Mouse (Mus musculus): ENCODE results near the gene Cpne5. TPM values are rescaled to one million over a fixed set of nuclear protein-coding genes. Genes with fewer than 3 reads are reported as not detected.
"Not testable (repeated sequence)": the region's sequence is repeated elsewhere in the genome, so short reads cannot be mapped to it uniquely, and the experiment has no call there.

Gene Cpne5
- polyA plus RNA-seq, 1 experiment: not detected

GRCm38 (mm10) chr17:29268682-29269348 is 30.8 kb upstream of the Cpne5 start, which contains the start of gene BC004004:
Gene BC004004, plus strand, starts transcription at chr17:29268788.
- Histone ChIP-seq H3K27ac (ENCODE audit: insufficient read depth, low read depth, low read length) (peak within 1 kb of the TSS; percentile 23; the same call in 1 of the 2 replicates), H3K4me3 (ENCODE audit: insufficient read depth, low read depth, low read length) (peak within 1 kb of the TSS; percentile 91), H3K4me1 (ENCODE audit: control insufficient read depth, insufficient read depth, low read length) (peaks cover 7% of the 10 kb centered on the region)
- under 1% methylated on average over 61 of the region's 63 CpGs for WGBS
- TF ChIP-seq POLR2A (IDR thresholded peaks at IDR 0.05; ENCODE audit: insufficient read depth, low read depth, low read length) (peak; percentile 63), CTCF (IDR thresholded peaks at IDR 0.05; ENCODE audit: insufficient read depth, low read depth, low read length) (peak; percentile 60)

GRCm38 (mm10) chr17:29267931-29268681 is 30.1 kb upstream of the Cpne5 start:
- H3K27ac ChIP-seq (ENCODE audit: insufficient read depth, low read depth, low read length): no peak overlapping the region
- TF ChIP-seq POLR2A (IDR thresholded peaks at IDR 0.05; ENCODE audit: insufficient read depth, low read depth, low read length) (no peak), CTCF (IDR thresholded peaks at IDR 0.05; ENCODE audit: insufficient read depth, low read depth, low read length) (no peak)
- WGBS: 51% methylated on average over 6 of the region's 6 CpGs
- H3K4me3 ChIP-seq (ENCODE audit: insufficient read depth, low read depth, low read length): no peak overlapping the region
- H3K4me1 ChIP-seq (ENCODE audit: control insufficient read depth, insufficient read depth, low read length): peaks cover 6% of the 10 kb centered on the region; the same call in 1 of the 2 replicates

DNA sequence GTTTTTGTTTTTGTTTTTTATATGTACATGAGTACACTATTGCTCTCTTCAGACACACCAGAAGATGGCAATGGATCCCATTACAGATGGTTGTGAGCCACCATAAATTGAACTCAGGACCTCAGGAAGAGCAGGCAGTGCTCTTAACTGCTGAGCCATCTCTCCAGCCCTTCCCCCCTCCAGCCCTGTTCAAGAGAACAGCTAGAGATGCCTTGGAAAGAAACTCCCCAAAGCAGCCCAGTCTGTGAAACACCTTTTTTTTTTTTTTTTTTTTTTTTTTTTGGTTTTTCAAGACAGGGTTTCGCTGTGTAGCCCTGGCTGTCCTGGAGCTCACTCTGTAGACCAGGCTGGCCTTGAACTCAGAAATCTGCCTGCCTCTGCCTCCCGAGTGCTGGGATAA is 29.1 kb upstream of the Cpne5 start:
- WGBS: 87% methylated on average over 2 of the region's 2 CpGs
- not testable (repeated sequence) for H3K4me3 ChIP-seq (ENCODE audit: insufficient read depth, low read depth, low read length); H3K27ac ChIP-seq (ENCODE audit: insufficient read depth, low read depth, low read length)
- peaks cover 10% of the 10 kb centered on the region; the same call in 1 of the 2 replicates for H3K4me1 ChIP-seq (ENCODE audit: control insufficient read depth, insufficient read depth, low read length)

GRCm38 (mm10) chr17:29264760-29265159 is 26.8 kb upstream of the Cpne5 start:
- no peak overlapping the region for H3K27ac ChIP-seq (ENCODE audit: insufficient read depth, low read depth, low read length)
- 56% methylated on average over 5 of the region's 5 CpGs for WGBS
- H3K4me3 ChIP-seq (ENCODE audit: insufficient read depth, low read depth, low read length): no peak overlapping the region
- peaks cover 23% of the 10 kb centered on the region; the same call in 1 of the 2 replicates for H3K4me1 ChIP-seq (ENCODE audit: control insufficient read depth, insufficient read depth, low read length)
- no peak for TF ChIP-seq CTCF (IDR thresholded peaks at IDR 0.05; ENCODE audit: insufficient read depth, low read depth, low read length)
- no peak for TF ChIP-seq POLR2A (IDR thresholded peaks at IDR 0.05; ENCODE audit: insufficient read depth, low read depth, low read length)

DNA sequence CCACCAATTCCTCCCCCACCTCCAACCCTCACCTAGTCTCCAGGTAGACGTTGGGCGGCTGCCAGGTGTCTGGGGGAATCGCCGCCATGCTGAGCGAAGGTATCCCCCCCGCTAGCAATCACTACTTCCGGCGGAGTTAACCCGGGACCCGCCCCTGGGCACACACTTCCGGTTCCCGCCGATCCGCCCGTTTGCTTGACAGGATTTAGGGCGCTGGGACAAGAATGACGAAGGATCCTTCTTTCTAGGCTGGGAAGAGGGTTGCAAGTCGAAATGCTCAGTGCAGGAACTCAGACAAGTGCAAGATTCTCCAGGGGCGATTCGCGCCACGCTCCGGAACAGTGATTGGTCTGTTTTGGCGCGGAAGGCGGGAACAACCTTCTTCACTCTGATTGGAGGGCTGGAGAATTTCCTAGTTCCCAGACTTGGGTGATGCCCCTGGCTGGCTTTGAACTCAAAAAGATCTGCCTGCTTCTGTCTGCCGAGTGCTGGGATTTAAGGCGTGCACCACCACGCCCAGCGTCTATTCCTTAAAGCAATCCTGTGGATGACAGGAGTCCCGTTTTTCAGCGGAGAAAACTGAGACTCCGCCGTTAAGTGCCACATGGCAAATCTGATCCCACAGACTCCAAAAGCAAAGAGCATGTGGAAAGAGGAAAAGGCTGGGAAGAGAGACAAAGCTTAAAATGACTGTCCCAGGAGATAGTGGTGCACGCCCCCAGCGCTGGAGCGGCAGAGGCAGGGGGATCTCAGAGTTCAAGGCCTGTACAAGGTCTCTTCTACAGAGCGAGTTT is 26.1 kb upstream of the Cpne5 start, which contains the start of gene Ppil1:
Ppil1 (minus strand) TSS at position 347 of the 794 bp plus-strand sequence.
- 7% methylated on average over 38 of the region's 38 CpGs for WGBS
- Histone ChIP-seq H3K4me3 (ENCODE audit: insufficient read depth, low read depth, low read length) (peak within 1 kb of the TSS; percentile 92), H3K4me1 (ENCODE audit: control insufficient read depth, insufficient read depth, low read length) (peaks cover 22% of the 10 kb centered on the region; the same call in 1 of the 2 replicates), H3K27ac (ENCODE audit: insufficient read depth, low read depth, low read length) (peak within 1 kb of the TSS; percentile 87)
- TF ChIP-seq CTCF (IDR thresholded peaks at IDR 0.05; ENCODE audit: insufficient read depth, low read depth, low read length) (no peak), POLR2A (IDR thresholded peaks at IDR 0.05; ENCODE audit: insufficient read depth, low read depth, low read length) (peak; percentile 60)

- H3K4me3 ChIP-seq (ENCODE audit: insufficient read depth, low read depth, low read length): peak overlapping the region; percentile 92
- peak overlapping the region; percentile 87; the same call in 1 of the 2 replicates for H3K27ac ChIP-seq (ENCODE audit: insufficient read depth, low read depth, low read length)
- WGBS: under 1% methylated on average over 14 of the region's 14 CpGs
- peaks cover 24% of the 10 kb centered on the region for H3K4me1 ChIP-seq (ENCODE audit: control insufficient read depth, insufficient read depth, low read length)
- TF ChIP-seq CTCF (IDR thresholded peaks at IDR 0.05; ENCODE audit: insufficient read depth, low read depth, low read length) (no peak), POLR2A (IDR thresholded peaks at IDR 0.05; ENCODE audit: insufficient read depth, low read depth, low read length) (no peak)
These were observed 25.4 kb upstream of the Cpne5 start for GRCm38 (mm10) chr17:29263417-29263816.

GRCm38 (mm10) chr17:29262259-29262649 is 24.3 kb upstream of the Cpne5 start:
- no peak overlapping the region for H3K4me3 ChIP-seq (ENCODE audit: insufficient read depth, low read depth, low read length)
- 35% methylated on average over 2 of the region's 2 CpGs for WGBS
- H3K27ac ChIP-seq (ENCODE audit: insufficient read depth, low read depth, low read length): no peak overlapping the region
- peaks cover 26% of the 10 kb centered on the region for H3K4me1 ChIP-seq (ENCODE audit: control insufficient read depth, insufficient read depth, low read length)
- TF ChIP-seq CTCF (IDR thresholded peaks at IDR 0.05; ENCODE audit: insufficient read depth, low read depth, low read length): no peak
- TF ChIP-seq POLR2A (IDR thresholded peaks at IDR 0.05; ENCODE audit: insufficient read depth, low read depth, low read length): no peak

DNA sequence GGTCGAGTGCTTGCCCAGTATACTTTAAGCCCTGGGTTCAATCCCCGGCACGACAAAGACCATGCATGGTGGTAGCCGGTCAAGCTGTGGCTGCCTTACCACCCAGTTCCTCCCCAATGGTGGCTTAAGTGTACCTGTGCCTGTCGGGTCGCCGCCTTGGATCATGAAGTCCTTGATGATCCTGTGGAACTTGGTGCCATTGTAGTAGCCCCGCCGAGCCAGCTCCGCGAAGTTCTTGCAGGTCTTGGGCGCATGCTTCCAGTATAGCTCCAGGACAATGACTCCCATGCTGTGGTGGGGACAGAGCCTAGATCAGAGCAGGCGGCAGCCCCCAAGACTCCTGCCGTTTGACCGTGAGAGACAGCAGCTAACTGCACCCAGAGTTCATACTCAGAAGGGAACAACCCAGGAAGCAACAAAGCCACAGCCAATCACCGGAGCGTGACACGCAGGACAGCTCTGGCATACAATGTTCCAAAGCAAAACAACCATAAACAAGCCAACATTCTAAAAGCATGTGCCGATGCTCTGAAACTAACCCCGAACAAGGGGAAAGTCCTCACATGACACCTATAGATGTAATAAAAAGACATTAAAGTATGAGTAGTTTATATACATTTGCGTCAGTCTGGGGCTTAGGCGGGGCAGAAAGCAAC is 23.8 kb upstream of the Cpne5 start:
- peaks cover 26% of the 10 kb centered on the region for H3K4me1 ChIP-seq (ENCODE audit: control insufficient read depth, insufficient read depth, low read length)
- no peak overlapping the region for H3K4me3 ChIP-seq (ENCODE audit: insufficient read depth, low read depth, low read length)
- no peak for TF ChIP-seq CTCF (IDR thresholded peaks at IDR 0.05; ENCODE audit: insufficient read depth, low read depth, low read length)
- TF ChIP-seq POLR2A (IDR thresholded peaks at IDR 0.05; ENCODE audit: insufficient read depth, low read depth, low read length): no peak
- WGBS: 86% methylated on average over 22 of the region's 22 CpGs
- H3K27ac ChIP-seq (ENCODE audit: insufficient read depth, low read depth, low read length): no peak overlapping the region

Data from olfactory bulb, adult 2 months (tissue).